Mouse (Mus musculus) mouse trophoblast stem cell (cell line): ENCODE data around the gene Vmn2r19.
"Not testable (repeated sequence)": the region's sequence is repeated elsewhere in the genome, so short reads cannot be mapped to it uniquely, and the experiment has no call there.

Experiments used
- in situ Hi-C, 2 experiments: fragments of 300-500 bp; cut with MseI, MboI; formaldehyde crosslinking; loops; 2 replicates in 1 of 2; 3 replicates in 1 of 2; pipeline ENCODE4 v1.15.1; 2025

The Vmn2r19 gene

GRCm38 (mm10) chr6:123308033-123308432, at the start of gene Vmn2r19:
TSS of gene Vmn2r19 (plus strand) at chr6:123308333.
- in situ Hi-C loops, result no loop called here

GRCm38 (mm10) chr6:123258946-123259345, 49.2 kb upstream of the Vmn2r19 start:
- in situ Hi-C loops, result loop anchor here in 1 of 2 experiments (10.0 kb wide), 1 partner anchor 364 kb away; no protein-coding TSS in a partner anchor

- in situ Hi-C loops, result loop anchor here in 1 of 2 experiments (10.0 kb wide), 1 partner anchor 365 kb away; no protein-coding TSS in a partner anchor
These were observed 48.1 kb upstream of the Vmn2r19 start for GRCm38 (mm10) chr6:123259889-123260603.

GRCm38 (mm10) chr6:123260868-123261267, 47.3 kb upstream of the Vmn2r19 start:
- in situ Hi-C loops, result no loop called here

- in situ Hi-C loops, result no loop called here
These were observed 46.5 kb upstream of the Vmn2r19 start, which contains the start of gene Clec4d for GRCm38 (mm10) chr6:123261555-123262161. TSS of gene Clec4d (plus strand) at chr6:123262111.

- in situ Hi-C loops, result no loop called here
These were observed 43.9 kb upstream of the Vmn2r19 start for GRCm38 (mm10) chr6:123264194-123264593.

GRCm38 (mm10) chr6:123265809-123266208, 42.3 kb upstream of the Vmn2r19 start:
- in situ Hi-C loops, result no loop called here

GRCm38 (mm10) chr6:123266945-123267344, 41.2 kb upstream of the Vmn2r19 start:
- in situ Hi-C loops, result no loop called here

GRCm38 (mm10) chr6:123279443-123279842, 28.7 kb upstream of the Vmn2r19 start:
- in situ Hi-C loops, result no loop called here

- in situ Hi-C loops, result no loop called here
These were observed 21.8 kb upstream of the Vmn2r19 start for GRCm38 (mm10) chr6:123286311-123286710.

GRCm38 (mm10) chr6:123288931-123289330, 19.2 kb upstream of the Vmn2r19 start:
- in situ Hi-C loops, result no loop called here

- in situ Hi-C loops, result no loop called here
These were observed 18.4 kb upstream of the Vmn2r19 start, which contains the start of gene Clec4e for GRCm38 (mm10) chr6:123289753-123290152. TSS of gene Clec4e (minus strand) at chr6:123289870.

GRCm38 (mm10) chr6:123292751-123293400, 15.3 kb upstream of the Vmn2r19 start:
- in situ Hi-C loops, result no loop called here

GRCm38 (mm10) chr6:123293509-123293908, 14.6 kb upstream of the Vmn2r19 start:
- in situ Hi-C loops, result not testable (repeated sequence)

- in situ Hi-C loops, result no loop called here
These were observed 11.4 kb upstream of the Vmn2r19 start for GRCm38 (mm10) chr6:123296687-123297086.

- in situ Hi-C loops, result not testable (repeated sequence)
These were observed 1.8 kb upstream of the Vmn2r19 start for GRCm38 (mm10) chr6:123306315-123306714.

GRCm38 (mm10) chr6:123332503-123332902, 24.4 kb downstream of the Vmn2r19 start:
- in situ Hi-C loops, result no loop called here

- in situ Hi-C loops, result no loop called here
These were observed 32.0 kb downstream of the Vmn2r19 start for GRCm38 (mm10) chr6:123340093-123340492.

GRCm38 (mm10) chr6:123346141-123346540, 38.0 kb downstream of the Vmn2r19 start:
- in situ Hi-C loops, result no loop called here
